Mouse (Mus musculus) cerebellum, adult (tissue): ENCODE data around the gene Ctnnd2.
A peak's percentile ranks its signal among the peaks of the same experiment; 100 is the strongest.

Source experiments
- ATAC-seq: cut with Nextera tagmentation; 2 replicates; pipeline ENCODE4 v1.9.2; 2017; ENCODE audit warnings: mild to moderate bottlenecking, moderate library complexity, mixed read lengths; ENCODE audit not compliant: insufficient number of reproducible peaks, low FRiP score, low TSS enrichment

The Ctnnd2 gene

DNA sequence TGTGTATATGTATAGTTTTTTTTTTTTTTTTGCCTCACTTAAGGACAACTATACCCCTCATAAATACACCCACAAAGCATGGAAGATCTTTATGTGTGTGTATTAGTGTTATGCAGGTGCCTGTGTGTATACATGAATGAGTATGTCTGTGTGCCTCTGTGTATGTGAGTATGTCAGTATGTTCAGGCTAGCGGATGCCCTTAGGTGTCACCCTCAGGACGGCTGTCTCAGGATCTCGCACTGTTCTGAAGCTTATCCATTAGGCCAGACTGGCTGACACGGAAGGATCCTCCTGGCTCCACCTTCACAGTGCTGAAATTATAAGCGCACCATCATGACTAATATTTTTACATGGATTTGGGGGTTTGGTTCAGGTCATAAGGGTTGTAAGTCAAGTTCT is 202.5 kb downstream of the Ctnnd2 start:
- no peak for ATAC-seq

DNA sequence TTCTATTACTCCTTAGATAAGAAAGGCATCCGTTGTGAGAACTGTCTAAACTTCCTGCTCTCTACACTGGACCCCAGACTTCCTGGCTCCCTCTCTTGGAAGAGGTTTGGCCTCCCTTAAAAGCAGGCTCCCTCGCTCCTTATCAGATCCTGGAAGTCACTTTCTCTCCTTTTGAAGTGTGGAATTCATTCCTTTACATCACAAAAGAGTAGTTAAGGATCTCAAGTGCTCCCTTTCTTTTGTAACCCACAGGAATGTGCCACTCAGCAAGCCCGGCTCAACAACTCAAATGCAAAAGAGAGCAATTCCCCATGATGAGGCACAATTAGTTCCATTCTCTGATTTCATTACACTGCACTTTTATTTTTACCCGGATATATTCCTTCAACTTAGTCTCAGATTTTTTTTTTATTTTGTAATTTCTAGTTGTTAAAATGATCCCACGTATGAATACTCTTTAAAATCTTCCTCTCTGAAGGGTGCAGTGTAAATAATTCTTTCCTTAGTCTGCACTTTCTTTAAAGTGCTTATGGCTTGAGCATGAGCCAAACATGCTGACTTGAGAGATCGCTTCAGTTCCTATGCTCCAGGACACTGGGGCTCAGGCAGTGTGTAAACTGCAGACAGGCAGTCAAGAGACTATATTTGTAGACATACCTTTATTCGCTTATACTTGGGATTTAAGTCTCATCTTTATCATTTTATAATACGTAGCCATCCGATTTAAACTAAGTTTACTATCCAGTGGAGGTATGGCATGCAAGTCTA is 210.9 kb downstream of the Ctnnd2 start:
- no peak for ATAC-seq

DNA sequence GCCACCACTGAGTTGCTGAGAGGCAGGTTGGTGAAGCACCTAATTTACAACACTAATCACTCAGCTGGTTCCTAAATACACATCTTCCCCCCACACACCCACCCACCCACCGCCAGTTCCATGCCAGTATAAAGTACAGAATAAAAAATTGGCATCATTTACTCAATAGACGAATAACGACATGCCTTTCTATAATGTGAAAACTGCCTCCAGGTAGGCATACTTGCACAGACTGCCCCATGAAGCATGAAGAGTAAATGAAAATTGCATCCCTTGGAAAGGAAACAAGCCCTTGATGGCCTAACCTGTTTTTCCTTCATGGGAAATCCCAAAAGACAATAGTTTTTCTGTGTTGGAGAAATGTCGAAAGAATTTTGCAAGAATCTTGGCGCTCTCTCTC is 212.0 kb downstream of the Ctnnd2 start:
- ATAC-seq, result no peak

DNA sequence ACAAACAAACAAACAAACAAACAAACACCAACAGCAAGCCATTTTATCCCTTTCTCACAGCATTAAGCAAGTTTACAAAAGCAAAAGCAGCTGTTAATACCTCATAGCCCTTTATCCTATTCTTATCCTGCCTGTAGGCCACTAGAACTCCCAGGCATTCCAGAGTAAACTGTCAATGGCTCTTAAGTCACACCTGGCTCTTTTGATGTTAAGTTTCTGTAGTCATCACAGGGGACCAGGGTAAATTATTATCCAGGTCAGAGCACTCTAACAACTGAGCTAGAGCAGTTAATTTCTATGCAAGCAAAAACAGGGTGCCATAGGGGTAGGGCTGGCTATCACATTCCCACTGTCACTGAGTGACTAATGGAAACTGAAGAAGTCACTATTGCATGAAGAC is 214.1 kb downstream of the Ctnnd2 start:
- no peak for ATAC-seq

DNA sequence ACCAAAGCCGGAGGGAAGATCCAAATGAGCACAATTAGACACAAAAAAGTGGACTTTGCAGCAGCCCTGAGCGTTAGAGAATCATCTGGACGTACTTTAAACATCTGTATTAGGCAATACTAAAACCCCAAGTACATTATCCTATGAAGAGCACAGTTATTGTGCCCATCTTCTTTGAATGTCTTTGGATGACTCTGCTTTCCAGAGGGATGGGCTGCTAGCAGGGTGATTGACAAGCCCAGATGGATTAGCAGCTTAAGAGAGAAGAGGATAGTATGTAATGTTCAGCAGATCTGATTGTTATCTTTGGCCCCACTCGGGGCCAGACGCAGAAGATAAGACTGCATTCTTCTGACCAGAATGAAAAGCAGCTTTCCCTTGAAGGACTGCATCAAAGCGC is 214.9 kb downstream of the Ctnnd2 start:
- no peak for ATAC-seq

DNA sequence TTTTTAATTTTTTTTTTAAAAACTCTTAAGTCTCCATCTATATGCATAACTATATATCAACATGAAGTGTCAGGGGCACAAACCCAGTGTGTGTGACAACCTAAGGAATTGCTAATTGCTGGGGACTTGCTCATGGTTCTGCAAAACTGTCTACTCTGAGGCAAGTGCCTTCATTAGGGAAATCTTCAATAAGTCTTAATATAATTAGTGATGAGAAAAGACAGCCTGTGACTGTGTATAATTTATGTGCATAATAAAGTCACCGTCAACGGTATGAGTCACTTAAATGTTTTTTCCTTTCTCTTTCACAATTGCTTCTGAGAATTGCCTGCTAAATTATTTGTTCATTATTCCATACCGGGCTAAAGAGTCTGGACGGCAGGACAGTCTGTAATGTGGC is 228.7 kb downstream of the Ctnnd2 start:
- no peak for ATAC-seq

DNA sequence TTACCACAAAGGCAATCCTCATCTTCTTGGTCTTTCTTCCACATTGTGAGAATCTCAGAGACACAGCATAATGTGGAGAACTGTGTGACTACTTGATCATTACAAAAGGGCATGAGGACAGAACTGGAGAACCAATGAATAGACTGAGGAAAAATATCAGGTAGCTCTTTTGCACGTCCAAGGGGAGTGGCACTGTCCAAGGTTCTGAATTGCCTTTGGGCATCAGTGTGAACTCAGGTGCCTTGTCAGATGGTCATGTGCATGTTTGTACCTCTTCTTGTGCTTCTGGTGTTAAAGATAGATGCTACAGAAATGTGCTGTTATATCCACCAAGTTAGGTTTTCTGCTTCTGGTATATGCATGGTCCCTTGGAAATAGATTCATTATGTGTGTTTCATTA is 233.9 kb downstream of the Ctnnd2 start:
- ATAC-seq, result no peak

DNA sequence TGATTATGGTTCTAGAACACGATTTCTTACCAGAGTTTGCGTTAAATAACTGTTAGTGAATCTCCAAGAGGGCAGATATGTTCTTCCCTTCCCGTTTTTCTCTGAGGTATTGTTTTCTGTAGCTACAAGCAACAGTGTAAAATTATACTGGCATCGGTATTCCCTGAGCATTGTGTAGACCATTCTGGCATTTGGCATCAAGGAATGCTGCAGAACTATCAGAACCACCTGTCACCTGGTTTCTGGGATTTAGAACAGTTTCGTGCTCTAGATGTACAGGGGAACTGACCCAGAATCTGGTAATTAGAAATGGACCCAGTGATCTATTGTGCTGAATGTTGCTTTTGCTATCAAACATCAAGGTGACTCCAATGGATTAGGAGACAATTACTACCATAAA is 250.8 kb downstream of the Ctnnd2 start:
- no peak for ATAC-seq

DNA sequence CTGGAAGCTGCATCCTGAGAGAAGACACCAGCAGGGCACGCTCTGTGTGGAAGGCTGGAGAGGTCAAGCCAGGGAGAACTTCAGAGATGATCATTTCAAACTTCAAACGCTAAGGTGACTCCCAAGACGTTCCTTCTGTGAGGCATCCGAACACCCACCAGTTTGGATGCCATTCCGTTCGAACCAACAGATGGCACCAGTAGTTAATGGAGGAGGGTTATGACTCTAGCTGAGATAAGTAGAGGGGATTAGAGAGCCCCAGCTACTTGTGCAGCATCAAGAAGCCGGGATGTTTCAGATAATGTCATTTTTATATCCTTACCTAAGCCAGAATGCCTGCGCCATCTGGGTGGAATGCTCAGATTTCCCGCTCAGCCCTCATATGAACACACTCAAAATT is 251.9 kb downstream of the Ctnnd2 start:
- ATAC-seq, result no peak

DNA sequence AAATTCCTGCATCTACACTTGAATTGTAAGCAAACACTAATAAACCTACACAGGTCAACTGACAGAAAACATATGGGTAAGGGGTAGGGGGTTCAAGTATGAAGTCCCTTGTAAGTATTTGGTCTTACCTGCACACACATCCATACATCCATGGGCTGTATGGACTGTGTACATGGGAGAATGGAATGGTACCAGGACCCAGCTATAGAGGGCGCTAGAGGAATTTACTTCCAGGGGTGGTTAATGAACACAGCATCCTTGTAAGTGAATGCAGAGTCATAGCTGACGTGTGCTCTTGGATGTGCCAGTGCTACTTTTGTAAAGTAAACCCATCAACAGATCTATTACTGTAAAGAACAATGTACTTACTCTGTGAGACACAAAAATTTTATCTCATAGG is 254.9 kb downstream of the Ctnnd2 start:
- no peak for ATAC-seq

DNA sequence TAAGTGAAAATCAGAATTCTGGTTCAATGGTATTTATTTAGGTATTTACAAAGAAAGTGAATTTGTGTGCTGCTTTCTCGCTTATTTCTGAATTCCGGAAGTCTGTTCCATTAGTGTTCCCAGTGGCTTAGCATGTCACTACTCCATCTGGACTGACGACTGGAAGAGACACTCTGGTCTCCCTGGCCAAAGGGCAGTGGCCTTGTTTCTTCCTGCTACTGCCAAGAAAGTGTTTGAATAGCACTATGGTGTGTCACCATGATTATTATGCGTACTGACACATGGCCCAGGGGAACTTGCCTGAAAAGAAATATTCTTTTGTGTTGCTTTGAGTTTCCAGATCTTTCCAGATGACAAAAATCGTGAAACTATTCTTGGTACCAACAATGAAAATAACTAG is 266.7 kb downstream of the Ctnnd2 start:
- 0 out of 2 replicates have a peak, but pooled peaks have one; percentile 61 for ATAC-seq

DNA sequence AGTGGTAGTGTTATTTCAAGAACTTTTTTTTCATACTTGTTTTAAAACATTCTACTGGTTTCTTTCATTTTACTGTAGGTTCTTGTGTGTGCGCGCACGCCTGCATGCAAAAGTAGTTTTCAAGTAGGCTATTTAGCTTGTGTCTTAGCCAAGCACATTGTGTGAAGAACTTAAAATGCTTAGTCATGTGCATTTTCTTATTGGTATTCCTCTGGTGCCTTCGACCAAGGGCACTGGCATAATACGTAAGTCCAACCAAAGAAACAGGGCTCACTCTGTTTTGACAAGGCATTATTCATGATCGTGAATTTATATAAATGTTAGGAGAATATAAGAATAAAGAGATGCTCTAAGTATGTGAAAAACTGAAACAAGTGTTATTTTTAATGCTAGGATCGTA is 278.4 kb downstream of the Ctnnd2 start:
- ATAC-seq, result no peak

DNA sequence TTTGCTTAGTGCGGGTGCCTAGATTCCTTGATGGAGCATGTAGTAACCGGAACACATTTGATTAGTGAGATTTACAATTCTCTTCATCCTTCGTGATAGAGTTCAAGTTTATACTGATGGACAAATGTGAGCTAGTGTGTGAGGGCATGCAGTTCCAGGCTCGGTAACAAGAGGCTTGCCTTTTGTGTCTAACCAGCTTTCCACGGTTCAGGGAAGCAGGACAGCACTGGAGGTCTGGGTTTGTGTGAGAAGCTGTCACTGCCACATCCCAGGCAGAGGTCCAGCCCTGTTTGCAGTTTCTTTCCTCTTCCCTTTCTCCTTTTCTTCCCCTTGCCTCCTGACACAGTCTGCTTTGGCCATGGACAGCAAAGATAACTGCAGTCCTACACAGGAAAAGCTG is 279.5 kb downstream of the Ctnnd2 start:
- ATAC-seq, result no peak; the same call in 1 of the 2 replicates

DNA sequence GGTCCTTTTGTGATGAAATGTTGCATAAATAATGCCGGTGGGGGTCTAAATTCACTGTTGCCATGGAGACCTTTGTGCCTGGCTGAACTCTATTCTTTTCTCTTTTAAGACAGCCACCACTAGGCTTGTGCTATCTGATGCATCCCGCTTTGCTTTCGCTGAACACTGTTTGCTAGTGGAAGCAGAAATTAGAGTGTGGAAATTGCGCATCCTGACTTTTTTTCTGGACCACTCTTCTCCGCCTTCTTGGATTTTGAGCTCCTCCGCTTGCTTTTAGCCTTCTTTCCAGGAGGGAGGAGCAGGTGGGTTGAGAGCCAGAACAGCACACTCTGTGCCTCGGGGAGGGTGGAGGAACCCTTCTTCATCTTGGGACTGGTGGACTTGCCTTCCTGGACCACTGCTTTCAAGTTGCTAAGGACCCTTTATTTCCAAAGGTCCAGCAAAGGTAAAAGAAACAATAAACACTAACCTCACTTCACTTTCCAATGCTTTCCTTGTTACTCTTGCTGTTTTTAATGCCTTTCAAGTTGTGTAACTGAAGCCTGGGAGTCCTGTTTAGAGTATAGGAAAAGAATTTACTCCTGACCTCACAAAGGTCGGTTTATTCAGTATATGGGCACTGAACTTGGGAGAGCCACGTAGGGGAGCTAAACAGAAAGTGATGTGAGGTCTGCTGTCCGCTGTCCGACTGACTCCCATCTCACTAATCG is 285.3 kb downstream of the Ctnnd2 start:
- no peak for ATAC-seq

DNA sequence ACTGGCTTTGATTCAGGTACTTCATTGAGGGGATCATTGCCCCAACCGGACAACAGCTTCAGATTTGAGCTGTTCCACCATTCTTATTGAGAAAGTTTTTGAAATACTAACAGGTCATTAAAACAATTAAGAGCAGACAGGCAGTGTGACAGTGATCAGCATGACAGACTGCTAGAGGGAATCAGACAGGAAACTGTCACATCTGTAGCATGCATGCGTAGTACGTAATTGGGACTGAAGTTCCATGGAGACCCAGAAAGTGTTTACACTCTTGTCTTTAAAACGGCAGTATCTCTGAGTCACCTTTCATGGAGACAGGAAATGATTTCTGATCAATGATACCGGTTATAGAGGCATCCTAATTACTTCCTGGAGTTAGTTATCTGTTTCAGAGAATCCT is 286.3 kb downstream of the Ctnnd2 start:
- no peak for ATAC-seq

DNA sequence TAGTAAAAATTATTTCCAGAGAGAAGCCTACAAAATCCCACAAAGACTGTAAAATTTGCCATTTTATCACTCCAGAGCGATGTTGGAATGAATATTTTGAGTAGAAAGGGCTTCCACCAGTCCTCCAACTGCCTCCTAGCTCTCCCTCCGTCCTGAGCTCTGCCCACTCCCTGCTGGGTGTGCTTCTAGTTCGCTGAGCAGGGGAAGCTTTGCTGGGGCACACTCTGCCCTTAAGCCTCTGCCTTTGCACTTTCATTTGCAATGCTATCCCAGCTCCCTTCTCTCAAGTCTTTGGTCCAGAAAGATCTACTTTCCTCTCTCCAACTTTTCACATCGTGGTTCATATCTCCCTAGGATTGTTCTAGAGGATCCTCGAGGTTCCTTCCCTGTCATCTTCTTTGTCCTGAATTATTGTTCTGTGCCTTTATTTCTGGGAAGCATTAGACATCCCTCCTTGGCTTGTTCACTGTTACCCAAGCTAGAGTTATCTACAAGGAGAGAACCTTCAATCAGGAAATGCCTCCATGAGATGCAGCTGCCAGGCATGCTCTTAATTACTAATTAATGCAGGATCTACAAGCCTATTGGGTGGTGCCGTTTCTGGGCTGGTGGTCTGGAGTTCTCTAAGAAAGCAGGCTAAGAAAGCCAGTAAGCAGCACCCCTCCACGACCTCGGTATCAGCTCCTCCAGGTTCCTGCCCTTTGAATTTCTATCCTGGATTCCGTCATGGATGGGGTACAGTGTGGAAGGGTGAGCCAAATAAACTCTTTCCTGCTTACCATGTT is 288.1 kb downstream of the Ctnnd2 start:
- peak; percentile 72 for ATAC-seq

DNA sequence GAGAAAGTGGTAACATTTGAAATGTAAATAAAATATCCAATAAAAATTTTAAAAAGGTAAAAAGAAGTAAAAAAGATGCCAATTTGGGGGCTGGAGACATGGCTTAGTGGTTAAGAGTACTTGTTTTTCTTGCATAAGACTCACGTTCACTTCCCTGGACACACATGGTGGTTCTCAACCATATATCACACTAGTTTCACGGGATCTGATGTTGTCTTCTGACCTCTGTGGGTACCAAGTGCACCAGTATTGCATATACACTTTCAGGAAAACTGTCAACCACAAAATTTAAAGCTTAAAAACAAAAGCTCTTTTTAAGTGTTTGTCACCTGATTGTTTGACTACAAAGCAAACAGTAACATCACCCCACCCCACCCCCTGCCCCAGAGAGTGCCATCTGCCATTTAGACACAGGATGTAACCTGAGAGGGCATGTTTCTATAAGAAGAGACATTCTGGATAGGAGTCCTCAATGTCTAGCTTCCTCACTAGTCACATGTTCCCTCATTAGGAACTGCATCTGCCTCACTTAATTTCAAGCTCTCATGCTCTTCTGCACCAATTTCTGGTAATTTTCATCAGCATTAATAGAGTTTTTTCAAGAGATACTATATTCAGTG is 290.5 kb downstream of the Ctnnd2 start:
- no peak for ATAC-seq

DNA sequence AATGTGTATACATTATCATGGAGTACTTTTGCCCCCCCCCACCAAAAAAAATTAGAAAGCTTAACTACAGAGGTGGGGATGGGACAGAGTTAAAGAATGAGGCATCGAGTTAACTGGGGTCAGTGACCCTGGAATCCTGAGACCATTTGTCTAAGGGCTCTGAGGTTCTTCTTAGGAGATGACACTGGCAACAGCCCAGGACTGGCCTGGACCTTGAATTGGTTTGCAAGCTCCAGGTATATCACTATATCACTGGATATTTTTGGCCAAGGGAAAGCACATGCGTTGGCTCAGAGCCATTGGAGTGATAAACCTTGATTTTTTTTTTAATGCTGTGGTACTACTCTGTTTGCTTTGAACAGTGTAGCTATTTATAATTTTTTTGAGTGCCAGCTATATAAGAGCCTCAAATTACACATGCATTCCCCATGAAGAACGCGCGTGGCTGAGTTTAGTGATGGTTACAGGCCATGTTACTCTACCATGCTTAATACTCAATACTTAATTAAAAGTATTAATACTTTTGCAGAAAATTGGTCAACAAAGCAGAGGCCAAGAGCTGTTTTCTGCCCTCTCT is 291.2 kb downstream of the Ctnnd2 start:
- no peak for ATAC-seq

DNA sequence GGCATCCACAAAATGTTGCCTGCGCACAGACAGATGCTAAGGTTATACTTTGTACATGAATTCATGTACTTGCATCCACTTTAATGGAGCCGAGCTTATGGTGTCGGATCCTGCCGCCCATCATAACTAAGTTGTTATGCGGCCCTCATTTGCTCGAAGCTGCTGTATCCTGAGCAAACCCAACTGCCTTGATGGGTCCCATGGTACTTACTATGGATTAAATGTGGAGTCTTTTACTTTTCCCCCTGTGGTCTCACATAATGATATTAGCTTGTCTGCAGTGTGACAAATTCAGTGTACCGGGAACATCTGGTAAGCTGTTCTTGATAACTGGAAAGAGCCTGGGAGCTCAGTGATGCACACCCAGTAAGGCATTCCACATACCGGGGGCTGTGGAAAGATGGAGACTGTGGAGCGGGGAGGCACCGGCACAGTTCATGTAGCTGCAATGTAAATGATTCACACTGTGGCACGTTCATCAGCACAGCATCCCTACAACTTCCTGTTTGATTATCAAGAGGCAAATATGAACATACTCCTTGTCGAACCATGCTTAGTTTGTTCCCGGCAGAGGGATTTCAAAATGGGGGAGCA is 294.7 kb downstream of the Ctnnd2 start:
- no peak for ATAC-seq

DNA sequence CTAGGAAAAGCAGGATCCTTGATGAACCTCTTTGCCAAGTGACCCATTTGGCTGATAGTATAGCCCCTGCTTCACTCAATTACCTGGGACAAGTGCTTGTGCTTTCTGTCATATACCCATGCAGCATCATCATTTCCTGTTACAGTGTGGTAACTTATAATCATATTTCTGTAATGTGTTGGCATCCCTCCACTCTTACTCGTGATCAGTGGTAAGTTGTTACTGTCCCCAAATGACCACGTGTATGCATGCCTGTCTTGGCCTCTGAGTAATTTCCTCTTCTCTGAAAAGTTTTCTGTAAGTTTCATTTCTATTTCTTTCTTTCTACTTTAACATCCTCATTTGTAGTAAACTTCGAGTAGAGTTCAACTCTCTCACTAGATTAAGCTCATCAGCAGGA is 296.4 kb downstream of the Ctnnd2 start:
- ATAC-seq, result no peak
